Mouse (Mus musculus) olfactory bulb, adult 2 months (tissue): Measurements from ENCODE around the gene Rpl10a. TPM values are rescaled to one million over a fixed set of nuclear protein-coding genes. Genes with fewer than 3 reads are reported as not detected.
"Not testable (repeated sequence)": the region's sequence is repeated elsewhere in the genome, so short reads cannot be mapped to it uniquely, and the experiment has no call there.

ENCODE experiments used
- H3K27ac ChIP-seq: fragments of 200-500 bp; 2 replicates; pipeline ENCODE4 v1.5.1; 2012; ENCODE audit warnings: low read depth, low read length; ENCODE audit not compliant: insufficient read depth
- H3K4me1 ChIP-seq: fragments of 200-500 bp; 2 replicates; pipeline ENCODE4 v1.6.1; 2012; ENCODE audit warnings: low read length; ENCODE audit not compliant: control insufficient read depth, insufficient read depth
- H3K4me3 ChIP-seq: fragments of 200-500 bp; 2 replicates; pipeline ENCODE4 v1.5.1; 2012; ENCODE audit warnings: mild to moderate bottlenecking, low read depth, low read length, moderate library complexity; ENCODE audit not compliant: insufficient read depth
- CTCF ChIP-seq: fragments of 200-500 bp; IDR thresholded peaks from 2 replicates; pipeline ENCODE4 v1.5.1; 2012; ENCODE audit warnings: low read depth, mild to moderate bottlenecking, low read length, moderate library complexity; ENCODE audit not compliant: insufficient read depth
- POLR2A ChIP-seq: fragments of 200-500 bp; IDR thresholded peaks from 2 replicates; pipeline ENCODE4 v1.6.1; 2012; ENCODE audit warnings: mild to moderate bottlenecking, low read depth, low read length, moderate library complexity; ENCODE audit not compliant: insufficient read depth
- WGBS: fragments of 180-500 bp; shearing (Covaris S2); methylation state at CpG from one replicate; pipeline ENCODE4 v1.1.7; 2018; 5-methylcytosine and 5-hydroxymethylcytosine counted together
- polyA plus RNA-seq: library from polyadenylated mRNA; stranded (reverse); fragments of >200 nt; gene quantifications from 2 replicates; pipeline ENCODE4 v1.2.4, GENCODE M21; 2012; ENCODE audit warnings: low replicate concordance; ENCODE audit not compliant: missing spikeins, insufficient read depth, insufficient read length

The Rpl10a gene
- polyA plus RNA-seq, 1 experiment = not detected

DNA sequence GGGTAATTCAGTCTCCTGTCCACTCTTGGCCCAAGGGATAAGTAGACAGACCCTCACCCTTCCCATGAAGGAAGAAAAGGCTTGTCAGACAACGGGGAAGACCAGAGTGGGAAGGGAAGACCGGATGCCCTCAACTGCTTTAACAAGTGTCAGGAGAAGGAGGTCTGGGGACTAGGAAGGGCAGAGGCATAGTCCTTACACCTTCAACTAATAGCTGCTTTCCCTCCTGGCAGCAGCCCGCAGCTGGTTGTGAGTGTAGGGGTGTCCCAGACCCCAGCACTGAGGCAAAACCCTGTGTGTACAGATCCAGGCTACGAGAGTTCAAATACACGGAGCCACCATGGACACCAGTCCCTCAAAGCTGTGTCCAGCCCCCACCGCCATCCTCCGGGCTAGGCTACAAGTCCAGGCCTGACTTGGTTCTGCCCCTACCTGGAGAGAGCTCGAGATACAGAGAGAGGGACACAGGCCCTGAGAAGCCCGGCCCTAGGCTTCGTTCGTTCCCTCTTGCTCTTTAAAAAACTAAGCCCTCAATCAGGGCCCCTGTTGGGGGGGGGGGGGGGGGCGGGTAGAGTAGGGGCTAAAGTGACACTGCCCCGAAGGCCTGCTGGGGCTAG, 21.1 kb downstream of the Rpl10a start:
- peak overlapping the region; percentile 42 for H3K4me3 ChIP-seq
- 48% methylated on average over 13 of the region's 13 CpGs for WGBS
- H3K4me1 ChIP-seq = peaks cover 11% of the 10 kb centered on the region
- no peak overlapping the region for H3K27ac ChIP-seq
- TF ChIP-seq CTCF = no peak
- no peak for TF ChIP-seq POLR2A

DNA sequence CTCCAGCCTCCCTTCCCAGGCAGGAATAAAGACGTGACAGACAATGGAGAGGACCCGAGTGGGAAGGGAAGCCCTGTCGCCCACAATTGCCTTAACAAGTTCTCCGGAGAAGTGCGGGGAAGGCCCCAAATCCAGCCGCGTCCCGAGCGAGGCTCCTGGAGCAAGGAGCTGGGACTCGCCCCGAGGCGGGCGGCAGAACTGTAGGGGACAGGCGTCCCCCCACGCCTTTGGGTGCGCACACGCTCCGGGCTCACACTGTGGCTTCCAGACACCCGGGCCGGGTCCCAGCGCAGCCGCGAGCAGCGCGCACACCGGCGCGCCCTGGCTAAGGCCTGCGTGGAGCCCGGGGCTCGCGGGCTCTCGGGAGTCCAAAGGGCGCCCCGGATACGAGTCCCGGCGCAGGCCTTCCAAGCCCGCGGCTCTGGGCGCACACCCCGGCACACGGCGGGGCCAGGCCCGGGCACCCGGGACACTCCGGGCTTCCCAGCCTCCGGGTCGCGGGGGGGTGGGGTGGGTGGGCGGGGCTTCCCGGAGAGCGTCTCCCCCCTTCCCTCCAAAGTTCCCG, 21.7 kb downstream of the Rpl10a start:
- WGBS = 2% methylated on average over 54 of the region's 54 CpGs
- Histone ChIP-seq H3K4me3 (peak overlapping the region; percentile 42), H3K4me1 (peaks cover 11% of the 10 kb centered on the region), H3K27ac (no peak overlapping the region)
- no peak for TF ChIP-seq CTCF
- no peak for TF ChIP-seq POLR2A

DNA sequence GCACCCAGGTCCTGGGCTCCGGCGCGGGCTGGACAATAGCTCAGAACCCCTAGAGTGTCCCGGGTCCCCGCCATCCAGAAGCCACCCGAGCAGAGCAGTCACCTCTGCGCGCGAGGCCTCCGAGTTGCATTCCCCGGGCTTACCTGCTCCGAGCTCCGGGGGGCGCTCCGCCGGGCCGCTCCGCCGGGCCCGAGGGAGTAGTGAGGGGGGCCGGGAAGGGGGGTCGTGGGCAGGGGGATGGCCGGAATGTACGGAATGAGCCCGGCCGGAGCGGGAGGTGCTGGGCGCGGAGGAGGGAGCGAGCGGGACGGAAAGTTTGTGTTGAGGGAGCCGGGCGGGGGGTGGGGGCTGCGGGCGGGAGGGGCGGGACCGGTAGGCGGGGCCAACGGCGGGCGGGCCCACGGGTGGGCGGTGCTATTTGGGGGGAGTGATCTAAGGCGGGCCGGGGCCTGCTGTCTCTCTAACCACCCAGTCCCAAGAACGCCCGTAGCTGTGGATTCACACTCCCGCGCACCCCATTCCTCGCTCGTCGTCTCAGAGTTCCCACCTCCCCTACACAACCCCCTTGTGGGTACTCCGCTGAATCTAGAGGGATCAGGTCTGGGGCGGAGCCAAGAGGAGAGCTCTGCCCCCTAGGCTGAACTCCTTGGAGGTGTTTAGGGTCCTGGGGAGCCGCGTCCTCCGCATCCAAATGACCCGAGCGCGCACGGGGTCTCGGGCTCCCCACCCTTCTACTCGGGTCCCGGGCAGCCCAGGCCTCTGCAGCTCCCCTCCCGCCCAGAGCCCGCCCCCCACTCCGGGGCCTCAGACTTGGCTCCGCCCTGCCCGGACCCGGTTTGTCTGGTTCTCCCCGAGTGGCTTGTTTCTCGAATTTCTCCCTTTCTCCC, 22.4 kb downstream of the Rpl10a start, which contains the start of gene Tead3:
Tead3 (minus strand) TSS at position 352 of the 887 bp plus-strand sequence.
- TF ChIP-seq CTCF (no peak), POLR2A (no peak)
- Histone ChIP-seq H3K27ac (no peak within 1 kb of the TSS), H3K4me1 (peaks cover 11% of the 10 kb centered on the region), H3K4me3 (peak within 1 kb of the TSS; percentile 55)
- under 1% methylated on average over 71 of the region's 73 CpGs for WGBS

DNA sequence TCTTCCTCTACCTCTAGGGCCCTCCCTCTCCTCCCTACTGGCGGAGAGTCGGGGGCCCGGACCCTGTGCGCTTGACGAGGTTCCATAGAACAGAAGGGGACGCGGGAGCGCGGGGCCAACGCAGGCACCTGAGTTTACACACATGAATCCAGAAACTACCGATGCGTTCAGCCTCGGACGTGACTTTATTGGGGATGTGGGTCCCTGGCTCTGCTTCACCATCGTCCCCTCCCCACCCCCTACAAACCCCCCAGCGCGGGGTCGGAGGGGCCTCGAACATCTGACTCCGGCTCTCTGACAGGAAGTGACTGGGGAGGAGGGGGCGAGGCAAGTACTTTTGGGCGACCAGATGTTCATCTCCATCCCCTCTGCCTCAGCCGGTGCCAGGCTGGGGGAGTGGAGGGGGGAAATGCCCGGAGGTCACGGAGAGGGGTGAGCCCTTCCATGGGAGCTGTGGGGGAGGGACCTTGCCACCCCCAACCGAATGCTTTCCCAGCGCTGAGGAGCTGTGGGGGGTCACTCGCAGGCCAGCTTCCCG, 23.2 kb downstream of the Rpl10a start:
- TF ChIP-seq POLR2A (no peak), CTCF (no peak)
- peak overlapping the region; percentile 55 for H3K4me3 ChIP-seq
- peaks cover 11% of the 10 kb centered on the region for H3K4me1 ChIP-seq
- no peak overlapping the region for H3K27ac ChIP-seq
- 4% methylated on average over 29 of the region's 29 CpGs for WGBS

DNA sequence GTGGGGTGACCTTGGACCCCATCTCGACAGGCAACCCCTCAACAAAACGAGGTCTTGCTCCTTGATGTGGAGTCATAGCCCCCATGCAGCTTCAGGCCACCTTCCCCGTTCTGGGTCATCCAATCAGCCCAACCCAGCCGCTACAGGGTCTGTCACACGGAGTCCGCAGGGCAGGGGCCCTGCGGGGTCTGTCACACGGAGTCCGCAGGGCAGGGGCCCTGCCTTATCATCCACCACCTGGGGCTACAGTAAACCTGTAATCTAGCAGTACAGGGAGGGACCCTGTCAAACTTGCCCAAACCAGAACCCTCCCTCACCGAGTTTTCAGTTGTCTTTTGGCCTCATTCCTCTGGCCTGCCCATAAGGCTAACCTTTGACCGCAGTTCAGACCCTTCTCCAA, 23.7 kb downstream of the Rpl10a start:
- Histone ChIP-seq H3K4me3 (no peak overlapping the region), H3K27ac (no peak overlapping the region), H3K4me1 (peaks cover 11% of the 10 kb centered on the region)
- WGBS = 59% methylated on average over 11 of the region's 11 CpGs
- TF ChIP-seq POLR2A (no peak), CTCF (no peak)

DNA sequence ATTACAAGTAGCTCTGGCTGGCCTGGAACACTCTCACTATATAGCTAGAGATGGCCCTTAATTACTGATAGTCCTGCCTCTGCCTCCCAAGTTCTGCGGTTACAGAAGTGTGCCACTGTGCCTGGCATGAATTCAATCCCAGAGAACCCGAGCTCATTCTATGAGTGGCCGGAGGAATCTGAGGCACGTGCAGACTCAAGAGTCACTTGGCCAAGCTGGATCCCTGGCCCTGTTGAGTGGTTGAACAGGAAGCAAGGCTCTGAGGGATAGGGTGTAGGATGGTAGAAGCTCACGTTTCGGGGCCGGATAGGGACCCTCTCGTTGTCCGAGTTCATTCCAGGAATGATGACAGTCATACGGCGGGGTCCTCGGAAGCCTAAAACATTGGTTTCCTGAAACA, 27.6 kb downstream of the Rpl10a start:
- Histone ChIP-seq H3K4me3 (no peak overlapping the region), H3K27ac (no peak overlapping the region), H3K4me1 (peaks cover 9% of the 10 kb centered on the region)
- TF ChIP-seq CTCF (no peak), POLR2A (no peak)
- 90% methylated on average over 12 of the region's 12 CpGs for WGBS

DNA sequence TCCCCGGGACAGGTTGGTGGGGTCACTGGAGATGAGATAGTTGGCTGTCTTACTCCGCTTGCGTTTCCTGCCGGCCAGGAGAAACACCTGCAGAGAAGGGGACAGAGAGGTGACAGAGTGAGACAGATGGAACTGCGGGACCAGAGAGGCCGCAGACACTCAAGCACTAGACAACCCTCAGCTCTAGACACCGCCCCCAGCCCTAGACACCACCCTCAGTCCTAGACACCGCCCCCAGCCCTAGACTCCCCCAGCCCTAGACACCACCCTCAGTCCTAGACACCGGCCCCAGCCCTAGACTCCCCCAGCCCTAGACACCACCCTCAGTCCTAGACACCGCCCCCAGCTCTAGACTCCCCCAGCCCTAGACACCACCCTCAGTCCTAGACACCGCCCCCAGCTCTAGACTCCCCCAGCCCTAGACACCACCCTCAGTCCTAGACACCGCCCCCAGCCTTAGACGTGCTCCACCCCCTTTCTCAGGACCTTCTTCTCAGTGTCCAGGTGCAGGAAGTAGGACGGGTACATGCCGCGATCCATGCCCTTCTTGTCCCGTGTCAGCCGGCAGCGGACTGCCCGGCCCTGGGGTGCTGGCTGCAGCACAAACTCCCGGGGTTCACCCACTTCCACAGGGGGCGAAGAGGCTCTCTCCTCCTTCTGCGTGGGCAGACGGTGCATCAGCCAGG, 30.4 kb downstream of the Rpl10a start:
- 27% methylated on average over 24 of the region's 24 CpGs for WGBS
- not testable (repeated sequence) for H3K27ac ChIP-seq, H3K4me3 ChIP-seq, H3K4me1 ChIP-seq

DNA sequence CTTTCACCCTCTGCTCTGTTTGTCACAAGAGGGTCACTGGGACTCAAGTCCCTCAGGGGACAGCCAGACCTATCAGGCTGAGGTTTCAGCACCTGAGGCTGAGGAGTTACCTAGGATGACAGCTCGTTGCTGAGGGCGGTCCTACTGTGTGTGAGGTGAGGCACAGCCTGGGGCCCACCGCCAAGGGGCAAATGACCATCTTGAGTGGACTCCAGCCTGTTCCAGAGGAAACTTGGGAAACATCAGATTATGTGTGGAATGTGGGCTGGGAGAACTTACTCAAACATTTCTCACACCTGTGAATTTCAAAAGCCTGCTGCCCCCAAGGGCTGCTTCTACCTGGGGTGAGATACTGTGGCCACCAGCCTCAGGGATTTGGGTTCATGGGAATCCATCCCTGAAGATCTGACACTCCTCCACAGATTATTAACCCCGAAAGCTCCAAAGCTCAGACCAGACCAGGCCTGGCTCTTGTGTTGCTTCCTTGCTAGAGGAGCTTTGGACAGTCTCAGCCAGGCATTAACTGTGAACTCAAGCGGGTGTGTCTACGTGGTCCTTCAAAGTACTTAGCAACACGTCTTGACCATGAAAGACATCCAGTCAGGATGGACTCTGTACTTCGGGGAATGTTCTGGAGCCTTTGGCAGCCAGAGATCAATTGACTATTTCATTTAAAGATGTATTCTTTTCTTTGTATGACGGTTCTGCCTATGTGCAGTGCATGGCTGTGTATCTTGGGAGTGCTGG, 32.4 kb downstream of the Rpl10a start:
- Histone ChIP-seq H3K4me1 (peaks cover 6% of the 10 kb centered on the region), H3K4me3 (no peak overlapping the region), H3K27ac (no peak overlapping the region)
- 89% methylated on average over 9 of the region's 9 CpGs for WGBS
- TF ChIP-seq CTCF (no peak), POLR2A (no peak)
